Mouse (Mus musculus) ES-E14 (cell line): ENCODE data around the gene Swsap1.

Experiments
- CHD2 ChIP-seq: IDR thresholded peaks from 2 replicates; pipeline ENCODE4 v1.6.1; 2014; ENCODE audit warnings: mild to moderate bottlenecking, low read depth, low read length, inconsistent platforms
- HCFC1 ChIP-seq: IDR thresholded peaks from 2 replicates; pipeline ENCODE4 v1.6.1; 2012; ENCODE audit warnings: low read length, inconsistent platforms, borderline replicate concordance; ENCODE audit not compliant: insufficient read depth
- MAFK ChIP-seq: IDR thresholded peaks from 2 replicates; pipeline ENCODE4 v1.6.1; 2014; ENCODE audit warnings: mild to moderate bottlenecking, low read depth, low read length, inconsistent platforms; ENCODE audit not compliant: insufficient read depth
- ZC3H11A ChIP-seq: IDR thresholded peaks from 2 replicates; pipeline ENCODE4 v1.6.1; 2012; ENCODE audit warnings: low read depth, mild to moderate bottlenecking, inconsistent platforms, low read length, borderline replicate concordance
- ZNF384 ChIP-seq: IDR thresholded peaks from 2 replicates; pipeline ENCODE4 v1.6.1; 2012; ENCODE audit warnings: low read depth, low read length, inconsistent platforms

DNA sequence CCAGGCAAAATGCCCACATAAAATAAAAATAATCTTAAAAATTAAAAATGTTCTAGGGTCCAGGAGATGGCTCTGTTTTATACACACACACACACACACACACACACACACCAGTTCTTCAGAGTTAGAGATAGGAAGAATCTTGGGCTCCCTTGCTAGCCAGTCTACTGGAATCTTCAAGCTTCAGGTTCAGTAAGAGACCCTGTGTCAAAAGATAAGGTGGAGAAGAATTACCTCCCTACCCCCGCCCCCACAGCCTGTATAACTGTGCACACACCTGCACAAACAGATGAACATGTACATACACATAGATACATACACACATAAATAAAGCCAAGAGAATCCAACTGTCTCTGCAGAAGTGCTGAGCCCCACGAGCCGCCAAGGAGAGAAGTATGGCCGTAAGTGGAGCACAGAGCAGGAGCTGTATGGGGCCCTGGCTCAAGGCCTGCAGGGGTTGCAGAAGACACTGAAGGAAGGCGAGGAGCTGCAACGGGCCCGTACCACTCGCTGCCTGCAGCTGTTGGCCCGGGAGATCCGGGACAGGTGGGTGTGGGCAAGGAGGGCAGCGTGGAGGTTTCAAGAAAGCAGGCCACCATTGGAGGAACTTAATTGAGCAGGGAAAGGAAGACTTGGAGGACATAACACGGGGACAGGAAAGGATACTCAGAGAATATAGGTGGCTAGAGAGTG is 23.0 kb upstream of the Swsap1 start:
- TF ChIP-seq HCFC1 (no peak), MAFK (no peak), ZC3H11A (no peak), ZNF384 (no peak), CHD2 (no peak)
